Mouse (Mus musculus) CH12.LX (cell line): Measurements from ENCODE around the gene Plekha6. TPM values are rescaled to one million over a fixed set of nuclear protein-coding genes. Genes with fewer than 3 reads are reported as not detected.

ENCODE experiments used
- DNase-seq: peaks from one replicate; pipeline ENCODE4 v3.0.0-alpha.2; 2013; ENCODE audit errors: extremely low read depth
- H3K27ac ChIP-seq: 2 replicates; pipeline ENCODE4 v1.5.1; 2012; ENCODE audit warnings: low read depth, mild to moderate bottlenecking, control low read depth, moderate library complexity; ENCODE audit not compliant: insufficient read depth
- H3K27me3 ChIP-seq: replicated peaks from 2 replicates; pipeline ENCODE3; 2012; ENCODE audit warnings: inconsistent platforms
- H3K36me3 ChIP-seq, 2 experiments: replicated peaks in 1 of 2; 2 replicates each; pipeline versions ENCODE3 to v1.6.1; 2012; ENCODE audit warnings: inconsistent platforms in 1 of 2, low read length in 1 of 2, mild to moderate bottlenecking in 1 of 2, mixed read lengths in 1 of 2, moderate library complexity in 1 of 2; ENCODE audit not compliant: control insufficient read depth in 1 of 2, insufficient read depth in 1 of 2
- H3K4me1 ChIP-seq, 2 experiments: 2 replicates each; pipeline ENCODE4 v1.6.1; 2012; ENCODE audit warnings: inconsistent platforms in 1 of 2, moderate library complexity in 1 of 2; ENCODE audit not compliant: insufficient read depth in 2 of 2, control insufficient read depth in 1 of 2
- H3K4me2 ChIP-seq: 2 replicates; pipeline ENCODE4 v1.6.1; 2012; ENCODE audit warnings: low read depth, mild to moderate bottlenecking, control low read depth; ENCODE audit not compliant: poor library complexity, insufficient read depth, severe bottlenecking
- H3K4me3 ChIP-seq, 3 experiments: fragments of 150-350 bp in 1 of 3; sonication (generic) in 1 of 3; replicated peaks in 1 of 3; 2 replicates each; pipeline versions ENCODE3 to v1.5.1; 2011 to 2012; ENCODE audit warnings: low read depth in 2 of 3, low read length in 2 of 3, mild to moderate bottlenecking in 2 of 3, moderate library complexity in 2 of 3, control low read depth in 1 of 3, improper control_type of control experiment in 1 of 3, inconsistent platforms in 1 of 3, mixed read lengths in 1 of 3; ENCODE audit not compliant: poor library complexity in 1 of 3
- H3K79me2 ChIP-seq: replicated peaks from 2 replicates; pipeline ENCODE4 v1.6.1; 2012; ENCODE audit warnings: mild to moderate bottlenecking, moderate library complexity; ENCODE audit not compliant: control insufficient read depth, poor library complexity, insufficient read depth, severe bottlenecking; ENCODE audit errors: extremely low read depth
- H3K9ac ChIP-seq: 2 replicates; pipeline ENCODE4 v1.6.1; 2012; ENCODE audit warnings: low read depth, mild to moderate bottlenecking, control low read depth, moderate library complexity; ENCODE audit not compliant: insufficient read depth
- H3K9me3 ChIP-seq: replicated peaks from 2 replicates; pipeline ENCODE3; 2012; ENCODE audit warnings: low read length, inconsistent platforms, mixed read lengths
- EP300 ChIP-seq: IDR thresholded peaks from 2 replicates; pipeline ENCODE4 v1.6.1; 2011; ENCODE audit warnings: low read length, improper control_type of control experiment
- ETS1 ChIP-seq: conservative IDR thresholded peaks from 2 replicates; pipeline ENCODE4 v1.6.1; 2012; ENCODE audit warnings: low read depth, mild to moderate bottlenecking, inconsistent platforms, low read length, improper control_type of control experiment, moderate library complexity
- GABPA ChIP-seq: IDR thresholded peaks from 2 replicates; pipeline ENCODE4 v1.6.1; 2012; ENCODE audit warnings: low read depth, low read length, improper control_type of control experiment, inconsistent platforms; ENCODE audit not compliant: insufficient replicate concordance
- HCFC1 ChIP-seq: IDR thresholded peaks from 2 replicates; pipeline ENCODE4 v1.6.1; 2012; ENCODE audit warnings: low read depth, mild to moderate bottlenecking, inconsistent platforms, low read length, improper control_type of control experiment
- JUND ChIP-seq: conservative IDR thresholded peaks from 2 replicates; pipeline ENCODE4 v1.6.1; 2011; ENCODE audit warnings: low read depth, low read length, improper control_type of control experiment
- KAT2A ChIP-seq: IDR thresholded peaks from 2 replicates; pipeline ENCODE4 v1.6.1; 2012; ENCODE audit warnings: low read length, improper control_type of control experiment, inconsistent platforms; ENCODE audit not compliant: insufficient replicate concordance
- MEF2A ChIP-seq: IDR thresholded peaks from 2 replicates; pipeline ENCODE4 v1.6.1; 2014; ENCODE audit warnings: low read depth, mild to moderate bottlenecking, inconsistent platforms, low read length, improper control_type of control experiment, borderline replicate concordance
- MXI1 ChIP-seq: IDR thresholded peaks from 2 replicates; pipeline ENCODE4 v1.6.1; 2011; ENCODE audit warnings: mild to moderate bottlenecking, low read depth, low read length, improper control_type of control experiment
- POLR2AphosphoS2 ChIP-seq: IDR thresholded peaks from 2 replicates; pipeline ENCODE4 v1.6.1; 2011; ENCODE audit warnings: low read depth, low read length, improper control_type of control experiment
- RCOR1 ChIP-seq: conservative IDR thresholded peaks from 2 replicates; pipeline ENCODE4 v1.6.1; 2012; ENCODE audit warnings: low read depth, mild to moderate bottlenecking, inconsistent platforms, low read length, improper control_type of control experiment
- TBP ChIP-seq: conservative IDR thresholded peaks from 2 replicates; pipeline ENCODE4 v1.6.1; 2011; ENCODE audit warnings: low read depth, low read length, improper control_type of control experiment
- TCF12 ChIP-seq: IDR thresholded peaks from 2 replicates; pipeline ENCODE4 v1.6.1; 2014; ENCODE audit warnings: low read depth, mild to moderate bottlenecking, inconsistent platforms, low read length, improper control_type of control experiment
- USF1 ChIP-seq: IDR thresholded peaks from 2 replicates; pipeline ENCODE4 v1.6.1; 2014; ENCODE audit warnings: low read depth, mild to moderate bottlenecking, inconsistent platforms, low read length, improper control_type of control experiment
- USF2 ChIP-seq: conservative IDR thresholded peaks from 2 replicates; pipeline ENCODE4 v1.6.1; 2011; ENCODE audit warnings: low read depth, low read length, improper control_type of control experiment
- dilution Hi-C: fragments of 300-500 bp; cut with MboI; formaldehyde crosslinking; loops from 2 replicates; pipeline ENCODE4 v1.14.3; 2020; ENCODE audit warnings: low sequenced_read_pairs; ENCODE audit not compliant: extremely low pct_unique_long_range_greater_than_20kb, extremely low pct_ligation_motif_present
- in situ Hi-C: fragments of 300-500 bp; cut with MboI; formaldehyde crosslinking; loops from 3 replicates; pipeline ENCODE4 v1.14.3; 2019; ENCODE audit warnings: low sequenced_read_pairs, low pct_ligation_motif_present, low pct_unique_long_range_greater_than_20kb, mixed read lengths
- polyA plus RNA-seq: library from polyadenylated mRNA; unstranded; fragments of >175 nt; gene quantifications from 2 replicates; pipeline ENCODE4 v1.2.1, GENCODE M21; 2012; ENCODE audit warnings: low read depth; ENCODE audit not compliant: insufficient read length
- total RNA-seq, 2 experiments: library from RNA; depleted of rRNA; stranded (reverse); fragments of 300-350 nt in 1 of 2; fragments of >200 nt in 1 of 2; gene quantifications; 2 replicates each; pipeline ENCODE4 v1.2.3; 2012 to 2014

Gene Plekha6
- total and polyA plus RNA-seq, 3 experiments: 0.07 TPM; not detected in 2

- no peak for DNase-seq
- peaks cover 2 to 14% of the 10 kb centered on the region in 2 experiments; a peak in 3 of 4 replicates for H3K4me1 ChIP-seq
- H3K79me2 ChIP-seq: no peaks in the 10 kb centered on the region
- H3K9me3 ChIP-seq: peaks cover 8% of the 10 kb centered on the region
- peaks cover 96% of the 10 kb centered on the region for H3K27me3 ChIP-seq
- dilution Hi-C loops (no loop called here), in situ Hi-C loops (no loop called here)
- no peak overlapping the region for H3K4me3 ChIP-seq
- TF ChIP-seq KAT2A (no peak), USF1 (no peak), POLR2AphosphoS2 (no peak)
- H3K27ac ChIP-seq: no peak overlapping the region
- H3K4me2 ChIP-seq: no peak overlapping the region
- H3K36me3 ChIP-seq: no peaks in the 10 kb centered on the region
- H3K9ac ChIP-seq: no peak overlapping the region
Measured at GRCm38 (mm10) chr1:133240881-133241280, 76.9 kb downstream of the Plekha6 start.

- H3K4me1 ChIP-seq: peaks cover 2 to 8% of the 10 kb centered on the region in 2 experiments; a peak in 3 of 4 replicates
- peaks cover 89% of the 10 kb centered on the region for H3K27me3 ChIP-seq
- dilution Hi-C loops (no loop called here), in situ Hi-C loops (no loop called here)
- H3K27ac ChIP-seq: no peak overlapping the region
- TF ChIP-seq EP300: no peak
- no peak for TF ChIP-seq USF2
- TF ChIP-seq GABPA: no peak
- TF ChIP-seq ETS1: no peak
- no peak for TF ChIP-seq MEF2A
- H3K4me2 ChIP-seq: no peak overlapping the region
- no peak overlapping the region for H3K4me3 ChIP-seq
- H3K79me2 ChIP-seq: no peaks in the 10 kb centered on the region
- no peak overlapping the region for H3K9ac ChIP-seq
- no peaks in the 10 kb centered on the region for H3K36me3 ChIP-seq
- H3K9me3 ChIP-seq: no peaks in the 10 kb centered on the region
- DNase-seq: no peak
Measured at GRCm38 (mm10) chr1:133244668-133245067, 80.7 kb downstream of the Plekha6 start.

- DNase-seq: no peak
- Histone ChIP-seq H3K27me3 (peaks cover 85% of the 10 kb centered on the region), H3K27ac (no peak overlapping the region), H3K9ac (no peak overlapping the region)
- in situ Hi-C loops: no loop called here
- dilution Hi-C loops: no loop called here
- TF ChIP-seq TCF12: no peak
- no peak for TF ChIP-seq TBP
- TF ChIP-seq HCFC1: no peak
- TF ChIP-seq EP300: no peak
- TF ChIP-seq MXI1: no peak
- no peak for TF ChIP-seq JUND
- TF ChIP-seq RCOR1: no peak
- TF ChIP-seq, all 38 proteins: peak for 0
- Histone ChIP-seq H3K9me3 (no peaks in the 10 kb centered on the region), H3K36me3 (no peaks in the 10 kb centered on the region), H3K79me2 (no peaks in the 10 kb centered on the region), H3K4me2 (no peak overlapping the region), H3K4me3 (no peak overlapping the region), H3K4me1 (peaks cover 2 to 5% of the 10 kb centered on the region in 2 experiments; a peak in 2 of 4 replicates)
Measured at GRCm38 (mm10) chr1:133245690-133246619, 81.9 kb downstream of the Plekha6 start.
